Mouse (Mus musculus) gonadal fat pad, adult 2 months (tissue): ENCODE results near the gene Dock11. TPM values are rescaled to one million over a fixed set of nuclear protein-coding genes. Genes with fewer than 3 reads are reported as not detected.

ENCODE experiments used
- DNase-seq: peaks from one replicate; pipeline ENCODE4 v3.0.0-alpha.2; 2012; ENCODE audit warnings: low read depth
- polyA plus RNA-seq: library from polyadenylated mRNA; depleted of rRNA; stranded (reverse); fragments of >200 nt; gene quantifications from 2 replicates; pipeline ENCODE4 v1.2.3, GENCODE M21; 2012

Gene Dock11
- polyA plus RNA-seq, 1 experiment, result 2.4 TPM

GRCm38 (mm10) chrX:35950135-35950534 is 61.5 kb downstream of the Dock11 start:
- no peak for DNase-seq

DNA sequence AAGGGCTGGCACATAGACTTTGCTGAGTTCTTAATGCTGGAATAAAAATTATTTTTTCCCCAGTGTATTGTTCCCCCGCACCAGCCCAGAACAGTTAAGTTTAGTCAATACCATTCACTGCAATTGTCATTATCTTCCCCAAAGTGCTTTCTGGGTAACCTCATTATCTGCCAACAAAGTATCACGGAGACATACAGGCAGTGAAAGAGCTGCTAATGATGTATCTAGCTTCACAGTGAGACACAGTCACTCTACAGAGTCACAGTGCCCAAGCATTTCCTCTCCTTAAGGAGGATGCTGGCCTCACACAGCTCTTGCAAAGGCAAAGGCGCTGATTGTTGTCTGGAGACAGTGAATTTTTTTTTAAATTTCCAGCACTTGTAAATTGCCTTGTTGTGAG is 63.3 kb downstream of the Dock11 start:
- no peak for DNase-seq

DNA sequence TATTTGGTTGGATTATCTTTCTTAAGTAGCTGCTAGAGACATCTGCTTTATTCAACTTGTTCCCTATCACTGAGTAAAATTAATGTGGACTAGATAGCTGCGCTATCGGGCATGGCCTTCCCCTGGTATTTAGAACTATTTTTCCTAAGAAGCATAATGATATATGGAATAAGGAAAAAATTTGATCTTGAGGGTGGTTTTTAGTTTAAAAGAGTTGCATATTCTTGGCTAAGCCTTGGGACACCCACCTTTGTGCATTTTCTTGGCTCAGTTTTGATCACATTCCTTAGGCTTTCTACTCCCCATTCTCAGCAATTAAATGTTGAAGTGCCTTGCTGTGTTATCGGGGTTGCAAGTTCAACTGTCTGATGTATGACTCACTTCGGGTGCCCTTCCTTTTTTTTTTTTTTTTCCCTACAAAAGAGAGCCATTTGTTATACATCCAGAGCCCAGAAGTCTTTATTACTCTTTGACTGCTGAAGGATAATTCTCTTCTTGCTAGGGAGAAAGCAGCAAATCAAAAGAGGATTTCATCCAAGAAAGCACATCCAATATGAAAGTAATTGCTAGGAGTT is 64.0 kb downstream of the Dock11 start:
- DNase-seq, result no peak

- DNase-seq, result no peak
Measured at GRCm38 (mm10) chrX:35956236-35956635, 67.6 kb downstream of the Dock11 start.

- no peak for DNase-seq
Measured at GRCm38 (mm10) chrX:35963087-35963486, 74.5 kb downstream of the Dock11 start.

- DNase-seq, result no peak
Measured at GRCm38 (mm10) chrX:35969276-35969675, 80.6 kb downstream of the Dock11 start.

DNA sequence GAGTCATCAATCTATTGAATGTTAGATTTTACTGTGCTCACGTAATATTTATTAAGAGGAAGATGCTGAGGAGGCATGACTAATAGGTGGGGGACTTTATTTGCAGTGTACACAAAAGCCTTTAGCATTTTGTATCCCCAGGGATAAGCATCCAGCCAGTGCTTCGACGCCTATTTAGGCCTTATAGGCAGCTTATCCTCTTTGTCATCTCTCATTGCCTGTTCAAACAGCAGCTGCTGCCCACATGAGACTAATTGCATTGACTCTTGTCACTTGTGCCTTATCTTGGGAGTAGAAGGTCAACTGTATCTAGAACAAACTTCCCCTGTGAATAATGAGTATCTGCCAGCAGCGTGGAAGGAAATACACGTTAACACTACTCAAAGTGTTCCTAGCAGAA is 88.0 kb downstream of the Dock11 start:
- no peak for DNase-seq

DNA sequence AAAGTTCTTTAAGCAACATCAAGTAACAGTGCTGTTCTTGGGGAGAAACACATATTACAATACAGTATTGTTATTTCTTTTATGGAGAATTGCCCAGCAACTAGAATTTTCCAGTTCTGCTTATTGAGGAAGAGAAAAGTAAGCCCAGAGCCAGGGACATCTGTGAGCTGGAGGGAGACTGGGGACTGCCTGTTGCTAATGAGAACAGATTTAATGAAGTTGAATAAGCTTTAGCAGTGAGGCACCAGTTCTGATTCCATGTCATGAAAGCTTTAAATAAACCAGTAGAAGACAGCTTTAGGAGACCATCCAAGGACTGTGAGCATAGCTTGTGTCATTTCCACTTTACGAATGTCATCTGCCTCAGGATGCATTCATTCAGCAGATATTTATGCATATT is 99.3 kb downstream of the Dock11 start:
- DNase-seq, result no peak

DNA sequence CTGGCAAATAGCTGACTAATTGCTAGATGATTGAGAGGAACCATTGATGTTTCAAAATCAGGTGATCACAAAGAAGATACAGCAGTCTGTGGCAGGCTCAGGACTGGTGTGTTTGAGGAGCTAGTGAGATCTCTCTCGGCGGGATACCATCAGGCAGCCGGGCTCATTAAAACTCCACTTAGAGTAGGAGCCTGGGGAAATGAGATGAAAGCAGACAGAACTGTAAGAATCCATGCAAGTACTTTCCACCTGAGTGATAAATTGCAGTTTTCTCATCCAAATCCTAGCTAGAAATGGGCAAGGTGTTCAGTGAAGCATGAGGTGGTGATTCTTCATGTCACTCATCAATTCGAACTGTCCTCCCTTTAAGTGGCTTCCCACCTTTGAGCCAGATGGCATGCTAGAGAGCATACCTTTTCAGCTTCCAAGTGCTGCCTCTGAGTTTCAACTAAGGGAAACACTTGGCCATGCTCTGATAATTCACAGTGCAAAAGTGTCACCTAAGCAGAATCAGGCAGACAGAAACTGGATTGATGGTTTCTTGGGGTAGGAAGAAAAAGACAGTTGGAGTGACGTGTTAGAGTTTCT is 102.0 kb downstream of the Dock11 start:
- DNase-seq, result no peak

DNA sequence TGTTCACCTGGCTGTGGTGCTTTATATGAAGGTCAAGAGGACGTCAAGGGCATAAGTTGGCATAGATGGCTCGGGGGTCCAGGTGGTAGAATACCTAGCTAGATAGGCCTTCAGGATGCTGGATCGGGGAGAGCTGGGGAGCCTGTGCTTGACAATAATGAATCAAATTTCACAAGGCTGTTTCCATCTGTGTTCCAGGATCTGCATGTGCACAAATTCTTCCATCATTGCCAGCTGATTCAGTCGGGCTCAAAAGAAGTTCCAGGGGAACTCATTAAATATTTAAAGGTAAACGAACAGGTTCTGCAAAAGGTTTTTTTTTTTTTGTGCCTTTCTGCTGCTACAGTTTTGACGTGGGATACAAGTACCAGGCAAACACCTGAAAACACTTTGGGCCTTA is 105.6 kb downstream of the Dock11 start:
- no peak for DNase-seq

GRCm38 (mm10) chrX:35997004-35997403 is 108.4 kb downstream of the Dock11 start:
- DNase-seq, result no peak

DNA sequence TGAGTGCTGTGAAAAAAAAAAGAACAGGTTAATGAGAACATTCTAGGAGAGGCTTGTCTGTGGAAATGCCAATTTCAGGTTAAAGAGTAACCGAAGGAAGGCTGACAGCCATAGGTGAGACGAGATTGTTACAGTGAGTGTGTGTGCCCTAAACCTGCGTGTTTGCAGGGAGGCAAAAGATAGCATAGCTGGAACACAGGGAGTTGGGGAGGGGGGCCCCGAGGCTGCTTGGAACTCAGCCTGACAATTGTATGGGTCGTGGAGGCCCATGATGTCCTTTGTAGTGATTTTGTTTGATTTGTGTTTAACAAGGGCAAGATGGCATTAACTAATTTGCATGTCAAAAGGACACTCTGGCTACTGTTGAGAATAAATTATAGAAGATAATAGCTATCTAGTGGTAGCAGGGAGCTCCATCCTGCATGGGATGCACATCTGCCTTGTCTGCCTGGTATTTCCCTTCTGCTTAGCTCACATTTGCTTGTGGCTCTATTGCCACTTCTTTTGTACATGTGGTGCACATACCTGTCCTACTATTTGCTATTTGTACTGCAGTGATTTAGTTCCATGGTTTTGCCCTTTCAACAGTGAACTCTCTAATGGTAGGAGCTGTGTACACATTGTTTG is 109.3 kb downstream of the Dock11 start:
- no peak for DNase-seq

DNA sequence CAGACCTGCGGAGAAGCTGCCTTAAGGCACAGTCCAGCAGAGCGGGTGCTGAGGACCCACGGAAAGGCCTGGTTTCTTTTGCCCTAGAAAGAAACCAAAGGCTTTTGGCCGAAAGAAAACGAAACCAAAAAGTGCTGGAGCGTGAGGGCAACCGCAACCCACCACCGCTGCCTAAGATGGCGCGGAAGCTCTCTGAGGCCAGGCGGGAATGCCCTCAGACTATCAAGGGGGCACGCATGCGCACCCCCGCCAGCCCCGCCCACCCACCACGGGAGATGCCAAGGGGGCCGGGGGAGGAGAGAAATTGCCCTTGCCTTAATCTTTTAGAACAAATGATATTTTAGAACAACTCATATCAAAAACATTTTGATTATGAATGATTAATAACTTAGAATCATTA is 137.0 kb downstream of the Dock11 start:
- no peak for DNase-seq

- DNase-seq, result no peak
Measured at GRCm38 (mm10) chrX:36031113-36031512, 142.5 kb downstream of the Dock11 start.

GRCm38 (mm10) chrX:36034045-36034444 is 145.4 kb downstream of the Dock11 start:
- no peak for DNase-seq

GRCm38 (mm10) chrX:36045731-36046130 is 157.1 kb downstream of the Dock11 start:
- DNase-seq, result no peak

DNA sequence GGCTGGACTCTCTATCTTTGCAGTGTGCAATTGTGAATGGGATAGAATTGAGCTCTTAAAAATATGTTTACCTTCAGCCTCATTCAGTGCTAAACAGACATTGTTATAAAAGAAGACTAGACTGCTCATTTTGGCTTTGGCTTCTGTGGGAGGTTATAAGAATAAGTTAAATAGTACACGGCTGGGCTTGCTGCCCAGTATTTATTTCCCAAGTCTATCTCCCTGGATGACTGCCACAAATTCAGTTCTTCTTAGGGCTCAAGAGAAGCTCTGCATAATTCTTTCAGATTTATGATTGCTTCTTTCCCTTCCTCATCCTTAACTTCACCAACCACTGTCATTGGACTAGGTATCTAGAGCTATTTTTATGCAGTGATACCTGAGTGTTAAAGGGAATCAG is 158.8 kb downstream of the Dock11 start:
- DNase-seq, result no peak

- no peak for DNase-seq
Measured at GRCm38 (mm10) chrX:36050312-36050711, 161.7 kb downstream of the Dock11 start.

- no peak for DNase-seq
Measured at GRCm38 (mm10) chrX:36073997-36074396, 185.4 kb downstream of the Dock11 start.

DNA sequence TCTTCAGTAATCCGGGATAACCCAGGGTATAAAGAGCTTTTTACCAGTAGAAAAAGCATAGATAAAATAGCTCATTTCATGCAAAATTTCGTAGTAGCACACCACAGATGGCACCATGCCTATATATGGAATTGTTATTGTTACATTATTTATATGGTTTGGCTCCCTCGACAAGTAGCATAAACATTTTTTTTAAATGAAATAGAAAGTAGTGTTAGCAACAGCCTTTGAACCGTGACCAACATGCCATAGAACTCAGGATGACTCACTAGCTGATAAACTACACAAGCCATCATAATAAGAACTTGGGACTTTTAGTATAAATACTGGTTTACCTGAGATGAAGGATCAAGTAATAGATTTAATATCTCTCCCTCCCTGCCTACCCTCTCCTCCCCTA is 188.5 kb downstream of the Dock11 start:
- no peak for DNase-seq

DNA sequence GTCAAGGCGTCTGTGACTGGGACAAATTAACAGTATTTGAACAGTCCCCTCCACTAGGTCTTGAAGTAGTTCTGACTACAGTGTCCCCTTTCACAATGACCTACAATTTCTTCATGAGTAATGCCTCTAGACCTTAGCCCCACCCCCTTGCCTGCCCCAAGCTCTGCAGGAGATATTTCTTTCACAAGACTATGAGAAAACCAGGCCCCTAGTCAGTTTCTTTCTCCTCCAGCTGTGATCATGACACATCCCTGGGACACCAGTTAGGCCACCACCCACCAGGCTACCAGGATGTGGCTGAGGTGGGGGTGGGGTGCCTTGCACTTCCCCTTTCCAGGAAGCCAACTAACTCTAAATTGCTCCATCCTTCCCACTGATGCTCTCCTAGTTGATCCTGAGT is 194.3 kb downstream of the Dock11 start:
- no peak for DNase-seq

DNA sequence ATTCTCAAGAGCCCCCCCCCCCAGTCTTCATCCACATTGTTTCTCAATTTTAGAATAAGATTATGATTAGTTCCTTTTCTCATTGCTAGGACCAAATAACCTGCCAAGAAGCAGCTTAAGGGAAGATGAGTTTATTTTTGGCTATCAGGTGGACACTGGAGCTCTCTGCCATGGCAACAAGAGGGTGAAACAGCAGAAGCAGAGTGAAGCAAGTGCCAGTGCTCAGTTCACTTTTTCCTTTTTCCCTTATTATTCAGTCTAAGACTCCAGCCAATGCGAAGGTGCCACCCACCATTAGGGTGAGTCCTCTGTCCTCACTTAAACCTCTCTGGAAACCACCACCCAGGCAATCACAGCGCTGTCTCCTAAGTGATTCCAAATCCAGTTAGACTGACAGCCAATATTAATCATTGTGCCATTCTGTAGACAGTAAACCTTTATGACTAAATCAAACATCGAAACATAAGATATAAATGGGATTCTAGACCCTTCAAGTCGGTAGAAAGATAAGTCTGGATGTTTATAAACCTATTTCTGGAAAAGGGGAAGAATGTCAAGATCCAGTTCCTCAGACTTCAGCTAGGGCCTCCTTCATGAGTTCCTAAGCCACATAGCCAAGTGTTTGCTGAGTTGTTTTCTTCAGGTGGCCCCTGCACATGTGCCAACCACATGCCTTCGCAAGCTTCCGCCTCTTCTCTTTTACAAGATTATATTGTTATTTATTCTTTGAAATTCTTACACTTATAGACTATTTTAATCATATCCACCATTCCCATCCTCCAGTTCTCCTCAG is 200.0 kb downstream of the Dock11 start:
- DNase-seq, result no peak

DNA sequence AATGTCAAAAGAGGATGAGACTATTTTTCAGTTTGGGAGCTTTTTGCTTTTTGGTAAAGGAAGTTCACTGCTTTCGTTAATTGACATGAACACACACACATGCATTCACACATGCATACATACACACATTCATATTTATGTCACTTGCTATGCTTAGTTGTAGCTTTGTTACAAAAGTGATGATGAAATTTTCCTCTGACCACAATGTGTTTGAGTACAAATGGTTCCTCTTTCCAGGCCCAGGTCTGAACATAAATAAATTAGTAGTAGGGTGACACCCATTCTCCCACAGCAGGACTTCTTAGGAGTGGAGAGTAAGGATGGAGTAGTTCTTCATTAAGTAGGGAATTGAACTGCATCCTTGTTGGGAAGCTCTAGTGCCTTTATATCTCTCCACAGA is 212.3 kb downstream of the Dock11 start:
- no peak for DNase-seq
